Mouse (Mus musculus): Measurements from ENCODE around the gene Hist1h4h.
"Not testable (repeated sequence)": the region's sequence is repeated elsewhere in the genome, so short reads cannot be mapped to it uniquely, and the experiment has no call there.

DNA sequence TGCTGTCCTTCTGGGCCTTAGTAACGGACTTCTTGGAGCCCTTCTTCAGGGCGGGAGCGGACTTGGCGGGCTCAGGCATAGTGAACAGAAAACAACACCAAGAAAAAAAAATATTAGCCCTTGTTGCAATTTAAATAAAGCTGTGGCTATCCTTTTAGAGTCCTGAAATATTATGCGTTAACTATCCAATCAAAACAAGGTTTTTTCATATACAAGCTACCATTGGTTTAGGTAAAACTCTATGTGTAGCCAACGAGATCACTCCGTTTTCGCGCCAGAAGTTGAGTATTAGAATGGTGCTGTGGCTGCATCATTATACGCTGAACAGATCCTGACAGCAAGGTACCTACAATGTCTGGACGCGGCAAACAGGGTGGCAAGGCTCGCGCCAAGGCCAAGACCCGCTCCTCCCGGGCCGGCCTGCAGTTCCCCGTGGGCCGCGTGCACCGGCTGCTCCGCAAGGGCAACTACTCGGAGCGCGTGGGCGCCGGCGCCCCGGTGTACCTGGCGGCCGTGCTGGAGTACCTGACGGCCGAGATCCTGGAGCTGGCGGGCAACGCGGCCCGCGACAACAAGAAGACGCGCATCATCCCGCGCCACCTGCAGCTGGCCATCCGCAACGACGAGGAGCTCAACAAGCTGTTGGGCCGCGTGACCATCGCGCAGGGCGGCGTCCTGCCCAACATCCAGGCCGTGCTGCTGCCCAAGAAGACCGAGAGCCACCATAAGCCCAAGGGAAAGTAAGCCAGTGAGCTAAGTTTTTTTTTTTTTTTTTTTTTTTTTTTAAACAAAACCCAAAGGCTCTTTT lies 2.9 kb downstream of the Hist1h4h start, which contains the start of gene Hist1h2af:
- TF ChIP-seq CTCF (IDR thresholded peaks at IDR 0.05; ENCODE audit: low read depth), result peak; percentile 25
- TF ChIP-seq EP300 (IDR thresholded peaks at IDR 0.05; ENCODE audit: low read depth), result not testable (repeated sequence)
